Mouse (Mus musculus) cerebellum, adult 2 months (tissue): ENCODE measurements around the gene Arhgap11a.

Experiments used
- CTCF ChIP-seq: fragments of 200-500 bp; IDR thresholded peaks from 2 replicates; pipeline ENCODE4 v1.5.1; 2011; ENCODE audit warnings: low read depth, mild to moderate bottlenecking, control low read depth, low read length, moderate library complexity, borderline replicate concordance; ENCODE audit not compliant: insufficient read depth
- POLR2A ChIP-seq: fragments of 200-500 bp; IDR thresholded peaks from 2 replicates; pipeline ENCODE4 v1.6.1; 2011; ENCODE audit warnings: low read length, control low read depth, borderline replicate concordance; ENCODE audit not compliant: insufficient read depth

GRCm38 (mm10) chr2:113822367-113822766, 26.1 kb downstream of the Arhgap11a start:
- TF ChIP-seq POLR2A (no peak), CTCF (no peak)
